Mouse (Mus musculus): ENCODE results near the gene Olfr286. TPM values are rescaled to one million over a fixed set of nuclear protein-coding genes. Genes with fewer than 3 reads are reported as not detected.

Olfr286 gene
- polyA plus RNA-seq (2015; fragmentation: Illumina TruSeq; extraction: RNeasy Lipid Tissue Mini Kit (QIAGEN cat#74804); ENCODE audit: insufficient read depth, low read depth, low replicate concordance): not detected

DNA sequence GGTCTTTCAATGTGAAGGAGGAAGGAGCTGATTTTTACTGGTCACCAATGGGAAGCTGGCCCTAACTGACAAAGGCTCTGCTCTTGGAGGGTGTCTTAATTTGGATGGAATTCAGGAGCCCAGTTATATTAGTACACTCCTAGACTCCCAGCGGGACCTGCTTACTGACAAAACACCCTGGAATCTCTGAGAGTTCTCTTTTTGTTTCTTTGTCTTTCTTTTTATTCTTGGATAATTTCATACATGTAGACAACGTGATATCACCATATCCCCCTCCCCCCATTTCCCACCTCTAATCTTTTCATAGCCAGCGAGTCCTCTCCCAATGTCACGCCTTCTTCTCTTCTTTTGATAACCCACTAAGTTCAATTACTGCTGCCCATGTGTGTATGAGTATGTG is at the start of gene Olfr286:
Gene Olfr286 (minus strand): TSS at position 101 of the 400 bp plus-strand sequence.

DNA sequence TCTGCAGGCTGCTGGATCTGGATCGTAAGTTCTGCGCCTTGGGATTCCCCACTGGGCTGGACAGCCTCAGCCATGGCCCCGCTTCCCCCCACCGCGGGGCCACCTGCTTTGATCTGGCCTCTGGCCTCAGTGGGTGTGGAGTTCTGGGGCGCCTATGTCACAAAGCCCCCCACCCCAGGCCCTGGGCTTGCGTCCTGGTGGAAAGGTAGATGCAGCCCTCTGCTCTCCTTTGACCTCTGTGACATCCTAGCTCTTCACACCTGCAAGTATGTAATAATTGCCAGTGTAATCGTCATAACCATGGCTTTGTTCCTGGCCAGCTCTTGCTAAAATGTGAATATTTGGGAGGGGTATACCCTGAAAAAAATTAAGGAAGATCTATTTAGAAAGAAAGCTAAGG is 22.9 kb upstream of the Olfr286 start, which contains the start of gene H1fnt:
Gene H1fnt (minus strand): TSS at position 101 of the 400 bp plus-strand sequence.

GRCm38 (mm10) chr15:98220877-98221276 is 13.4 kb downstream of the Olfr286 start, which contains the start of the genes Gm44579 and Olfr287:
TSS of gene Gm44579 (minus strand) at chr15:98220977.
TSS of gene Olfr287 (minus strand) at chr15:98221056.

GRCm38 (mm10) chr15:98195442-98195841 is 38.8 kb downstream of the Olfr286 start, which contains the start of gene Olfr288:
TSS of gene Olfr288 (minus strand) at chr15:98195542.

Other genes starting within 250 kb of the Olfr286 start
- gene Col2a1, start 229.8 kb downstream of the Olfr286 start, polyA plus RNA-seq (2015; fragmentation: Illumina TruSeq; extraction: RNeasy Lipid Tissue Mini Kit (QIAGEN cat#74804); ENCODE audit: insufficient read depth, low read depth, low replicate concordance): not detected
- gene Pfkm, start 141.9 kb downstream of the Olfr286 start, polyA plus RNA-seq (2015; fragmentation: Illumina TruSeq; extraction: RNeasy Lipid Tissue Mini Kit (QIAGEN cat#74804); ENCODE audit: insufficient read depth, low read depth, low replicate concordance): 5.8 TPM
- 3.8 TPM for gene Senp1, start 140.7 kb downstream of the Olfr286 start, polyA plus RNA-seq (2015; fragmentation: Illumina TruSeq; extraction: RNeasy Lipid Tissue Mini Kit (QIAGEN cat#74804); ENCODE audit: insufficient read depth, low read depth, low replicate concordance)
- 6.8 TPM for gene Asb8, start 68.8 kb downstream of the Olfr286 start, polyA plus RNA-seq (2015; fragmentation: Illumina TruSeq; extraction: RNeasy Lipid Tissue Mini Kit (QIAGEN cat#74804); ENCODE audit: insufficient read depth, low read depth, low replicate concordance)
- 0.72 TPM for gene Ccdc184, start 67.3 kb downstream of the Olfr286 start, polyA plus RNA-seq (2015; fragmentation: Illumina TruSeq; extraction: RNeasy Lipid Tissue Mini Kit (QIAGEN cat#74804); ENCODE audit: insufficient read depth, low read depth, low replicate concordance)
- gene Olfr288, start 38.9 kb downstream of the Olfr286 start, polyA plus RNA-seq (2015; fragmentation: Illumina TruSeq; extraction: RNeasy Lipid Tissue Mini Kit (QIAGEN cat#74804); ENCODE audit: insufficient read depth, low read depth, low replicate concordance): not detected
- not detected for gene Gm44579, start 13.5 kb downstream of the Olfr286 start, polyA plus RNA-seq (2015; fragmentation: Illumina TruSeq; extraction: RNeasy Lipid Tissue Mini Kit (QIAGEN cat#74804); ENCODE audit: insufficient read depth, low read depth, low replicate concordance)
- gene Olfr287, start 13.4 kb downstream of the Olfr286 start, polyA plus RNA-seq (2015; fragmentation: Illumina TruSeq; extraction: RNeasy Lipid Tissue Mini Kit (QIAGEN cat#74804); ENCODE audit: insufficient read depth, low read depth, low replicate concordance): not detected
- not detected for gene H1fnt, start 22.8 kb upstream of the Olfr286 start, polyA plus RNA-seq (2015; fragmentation: Illumina TruSeq; extraction: RNeasy Lipid Tissue Mini Kit (QIAGEN cat#74804); ENCODE audit: insufficient read depth, low read depth, low replicate concordance)
- gene Zfp641, start 61.7 kb upstream of the Olfr286 start, polyA plus RNA-seq (2015; fragmentation: Illumina TruSeq; extraction: RNeasy Lipid Tissue Mini Kit (QIAGEN cat#74804); ENCODE audit: insufficient read depth, low read depth, low replicate concordance): 1.1 TPM
- gene Olfr285, start 82.9 kb upstream of the Olfr286 start, polyA plus RNA-seq (2015; fragmentation: Illumina TruSeq; extraction: RNeasy Lipid Tissue Mini Kit (QIAGEN cat#74804); ENCODE audit: insufficient read depth, low read depth, low replicate concordance): not detected
- not detected for gene Olfr284, start 106.5 kb upstream of the Olfr286 start, polyA plus RNA-seq (2015; fragmentation: Illumina TruSeq; extraction: RNeasy Lipid Tissue Mini Kit (QIAGEN cat#74804); ENCODE audit: insufficient read depth, low read depth, low replicate concordance)
- not detected for gene Olfr283, start 146.5 kb upstream of the Olfr286 start, polyA plus RNA-seq (2015; fragmentation: Illumina TruSeq; extraction: RNeasy Lipid Tissue Mini Kit (QIAGEN cat#74804); ENCODE audit: insufficient read depth, low read depth, low replicate concordance)
- gene Olfr282, start 196.8 kb upstream of the Olfr286 start, polyA plus RNA-seq (2015; fragmentation: Illumina TruSeq; extraction: RNeasy Lipid Tissue Mini Kit (QIAGEN cat#74804); ENCODE audit: insufficient read depth, low read depth, low replicate concordance): not detected
- not detected for gene Olfr281, start 218.1 kb upstream of the Olfr286 start, polyA plus RNA-seq (2015; fragmentation: Illumina TruSeq; extraction: RNeasy Lipid Tissue Mini Kit (QIAGEN cat#74804); ENCODE audit: insufficient read depth, low read depth, low replicate concordance)
- not detected for gene OR5BS1P, start 235.4 kb upstream of the Olfr286 start, polyA plus RNA-seq (2015; fragmentation: Illumina TruSeq; extraction: RNeasy Lipid Tissue Mini Kit (QIAGEN cat#74804); ENCODE audit: insufficient read depth, low read depth, low replicate concordance)
- not detected for gene Lalba, start 248.3 kb upstream of the Olfr286 start, polyA plus RNA-seq (2015; fragmentation: Illumina TruSeq; extraction: RNeasy Lipid Tissue Mini Kit (QIAGEN cat#74804); ENCODE audit: insufficient read depth, low read depth, low replicate concordance)

Data from pancreas, adult 10 weeks (tissue).